Mouse (Mus musculus): ENCODE measurements around the gene Drg2. TPM values are rescaled to one million over a fixed set of nuclear protein-coding genes. Genes with fewer than 3 reads are reported as not detected.
A peak's percentile ranks its signal among the peaks of the same experiment; 100 is the strongest.

The Drg2 gene
- total and polyA plus RNA-seq, 3 experiments: 28.1 to 34.4 (median 28.8) TPM

DNA sequence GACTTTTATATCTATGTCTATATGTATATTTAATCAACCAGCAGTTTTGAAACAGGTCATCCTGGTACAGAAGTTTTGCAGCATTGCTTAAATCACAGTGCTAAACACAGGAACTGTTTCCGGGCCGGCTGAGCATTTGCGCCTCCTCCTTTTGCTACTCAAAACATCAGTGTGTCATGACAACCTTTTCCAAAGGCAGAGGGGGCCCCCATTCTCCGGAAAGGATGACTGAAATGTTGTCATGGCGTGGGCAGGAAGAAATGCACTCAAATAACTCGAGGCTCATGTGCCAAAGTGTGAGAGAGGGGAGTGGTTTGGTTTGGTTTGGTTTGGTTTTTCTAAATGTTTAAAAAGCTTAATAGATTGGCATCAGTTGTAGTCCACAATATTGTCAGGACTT is 11.5 kb upstream of the Drg2 start:
- H3K36me3 ChIP-seq (ENCODE audit: control insufficient read depth, insufficient read depth, low read length): no peaks in the 10 kb centered on the region
- H3K27ac ChIP-seq: no peak overlapping the region
- no peak for DNase-seq
- H3K79me2 ChIP-seq (replicated peaks; ENCODE audit: control insufficient read depth, insufficient read depth, low read length): no peaks in the 10 kb centered on the region
- no peaks in the 10 kb centered on the region for H3K27me3 ChIP-seq (ENCODE audit: control insufficient read depth, insufficient read depth, low read length)
- intact Hi-C loops (cut with DNase I): no loop called here
- H3K9ac ChIP-seq (ENCODE audit: low read depth, low read length): no peak overlapping the region
- no peaks in the 10 kb centered on the region for H3K4me1 ChIP-seq (ENCODE audit: control insufficient read depth, insufficient read depth, low read length)
- TF ChIP-seq POLR2A (IDR thresholded peaks at IDR 0.05; ENCODE audit: insufficient read depth, low read depth, low read length): no peak
- no peak for TF ChIP-seq CTCF (IDR thresholded peaks at IDR 0.05)
- no peak for TF ChIP-seq EP300 (IDR thresholded peaks at IDR 0.05; ENCODE audit: insufficient read depth, low read depth, low read length)
- WGBS: 80% methylated on average over 6 of the region's 6 CpGs
- H3K4me3 ChIP-seq: no peak overlapping the region

DNA sequence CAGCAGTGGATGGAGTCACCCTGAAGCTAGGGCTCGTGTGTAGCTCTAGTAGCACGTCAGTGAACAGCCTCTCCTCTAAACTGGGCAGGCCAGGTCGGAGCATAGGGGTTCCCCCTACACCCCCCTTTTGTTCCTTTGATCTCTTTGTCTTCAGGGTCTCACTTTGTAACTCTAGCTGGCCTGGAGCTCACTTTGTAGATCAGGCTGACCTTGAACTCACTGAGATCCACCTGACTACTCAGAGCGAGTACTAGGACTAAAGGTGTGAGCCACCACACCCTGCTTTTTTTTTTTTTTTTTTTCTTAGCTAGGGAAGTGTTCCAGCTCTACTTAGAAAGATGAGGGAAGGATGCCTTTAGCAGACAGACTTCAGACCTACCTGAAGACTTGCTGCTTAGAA is 10.4 kb upstream of the Drg2 start:
- H3K4me3 ChIP-seq: no peak overlapping the region
- no peaks in the 10 kb centered on the region for H3K36me3 ChIP-seq (ENCODE audit: control insufficient read depth, insufficient read depth, low read length)
- H3K27me3 ChIP-seq (ENCODE audit: control insufficient read depth, insufficient read depth, low read length): no peaks in the 10 kb centered on the region
- no peak overlapping the region for H3K27ac ChIP-seq
- DNase-seq: no peak
- H3K9ac ChIP-seq (ENCODE audit: low read depth, low read length): no peak overlapping the region
- H3K4me1 ChIP-seq (ENCODE audit: control insufficient read depth, insufficient read depth, low read length): no peaks in the 10 kb centered on the region
- 87% methylated on average over 4 of the region's 4 CpGs for WGBS
- intact Hi-C loops (cut with DNase I): no loop called here
- H3K79me2 ChIP-seq (replicated peaks; ENCODE audit: control insufficient read depth, insufficient read depth, low read length): no peaks in the 10 kb centered on the region
- no peak for TF ChIP-seq CTCF (IDR thresholded peaks at IDR 0.05)
- no peak for TF ChIP-seq POLR2A (IDR thresholded peaks at IDR 0.05; ENCODE audit: insufficient read depth, low read depth, low read length)
- no peak for TF ChIP-seq EP300 (IDR thresholded peaks at IDR 0.05; ENCODE audit: insufficient read depth, low read depth, low read length)

- peak overlapping the region; percentile 79 for H3K27ac ChIP-seq
Measured at GRCm38 (mm10) chr11:60454745-60455087, 325 bp downstream of the Drg2 start.

DNA sequence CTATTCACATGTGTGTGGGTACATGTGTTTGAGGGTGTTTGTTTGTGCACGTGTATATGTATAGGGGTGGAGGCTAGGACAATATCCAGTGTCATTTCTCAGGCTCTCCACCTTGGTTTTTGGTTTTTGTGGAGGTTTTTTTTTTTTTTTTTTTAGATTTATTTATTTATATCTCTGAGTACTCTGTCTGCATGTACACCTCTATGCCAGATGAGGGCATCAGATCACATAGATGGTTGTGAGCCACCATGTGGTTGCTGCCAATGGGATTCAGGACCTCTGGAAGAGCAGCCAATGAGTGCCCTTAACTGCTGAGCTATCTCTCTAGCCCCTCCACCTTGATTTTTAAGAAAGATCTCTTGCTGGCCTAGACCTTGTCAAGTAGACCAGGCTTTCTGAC is 3.6 kb downstream of the Drg2 start:
- TF ChIP-seq EP300 (IDR thresholded peaks at IDR 0.05; ENCODE audit: insufficient read depth, low read depth, low read length) (no peak), CTCF (IDR thresholded peaks at IDR 0.05) (peak; percentile 20)
- Histone ChIP-seq H3K27me3 (ENCODE audit: control insufficient read depth, insufficient read depth, low read length) (no peaks in the 10 kb centered on the region), H3K9ac (ENCODE audit: low read depth, low read length) (no peak overlapping the region), H3K4me3 (no peak overlapping the region), H3K4me1 (ENCODE audit: control insufficient read depth, insufficient read depth, low read length) (peaks cover 4% of the 10 kb centered on the region), H3K36me3 (ENCODE audit: control insufficient read depth, insufficient read depth, low read length) (no peaks in the 10 kb centered on the region), H3K27ac (no peak overlapping the region), H3K79me2 (replicated peaks; ENCODE audit: control insufficient read depth, insufficient read depth, low read length) (0 out of 2 replicates have a peak, but pooled peaks cover 1% of the 10 kb centered on the region)
- WGBS: 81% methylated on average over 1 of the region's 1 CpGs
- intact Hi-C loops (cut with DNase I): loop anchor here (5.0 kb wide), 1 partner anchor 79 kb away; the partner anchor contains the start of gene Alkbh5
- no peak for DNase-seq

More at GRCm38 (mm10) chr11:60454745-60455087, 325 bp downstream of the Drg2 start:
- no peak for TF ChIP-seq EP300 (IDR thresholded peaks at IDR 0.05; ENCODE audit: insufficient read depth, low read depth, low read length)
- no peak for TF ChIP-seq CTCF (IDR thresholded peaks at IDR 0.05)
- no peak for TF ChIP-seq POLR2A (IDR thresholded peaks at IDR 0.05; ENCODE audit: insufficient read depth, low read depth, low read length)
- Histone ChIP-seq H3K9ac (ENCODE audit: low read depth, low read length) (peak overlapping the region; percentile 61), H3K79me2 (replicated peaks; ENCODE audit: control insufficient read depth, insufficient read depth, low read length) (0 out of 2 replicates have a peak, but pooled peaks cover 1% of the 10 kb centered on the region), H3K4me1 (ENCODE audit: control insufficient read depth, insufficient read depth, low read length) (peaks cover 4% of the 10 kb centered on the region), H3K4me3 (peak overlapping the region; percentile 76), H3K27me3 (ENCODE audit: control insufficient read depth, insufficient read depth, low read length) (no peaks in the 10 kb centered on the region), H3K36me3 (ENCODE audit: control insufficient read depth, insufficient read depth, low read length) (no peaks in the 10 kb centered on the region)
- DNase-seq: peak in 1 of 2 experiments; percentile 36
- intact Hi-C loops (cut with DNase I): loop anchor here (5.0 kb wide), 1 partner anchor 83 kb away; the partner anchor contains the start of gene Alkbh5
- WGBS: under 1% methylated on average over 17 of the region's 17 CpGs

DNA sequence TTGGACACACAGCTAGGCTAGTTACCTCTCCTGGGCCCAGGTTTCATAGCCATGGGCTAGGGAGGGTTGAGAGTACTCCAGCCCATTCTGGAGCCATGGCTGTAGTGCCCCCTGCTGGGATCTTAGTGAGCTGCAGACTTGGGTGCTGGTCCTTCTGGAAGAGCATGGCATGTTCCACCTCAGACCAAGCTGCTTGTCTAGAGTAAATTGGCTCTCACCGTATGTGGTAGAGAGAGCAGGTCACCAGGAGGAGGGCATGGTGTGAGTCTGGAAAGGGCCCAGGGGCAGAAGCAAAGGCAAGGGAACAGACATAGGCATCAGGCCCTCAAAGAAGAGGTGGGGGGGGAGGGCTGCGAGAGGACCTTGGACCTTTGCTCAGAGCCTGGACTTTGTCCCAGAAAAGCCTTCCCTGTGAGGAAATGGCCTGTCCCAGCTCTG is 11.6 kb downstream of the Drg2 start:
- DNase-seq: no peak
- Histone ChIP-seq H3K27me3 (ENCODE audit: control insufficient read depth, insufficient read depth, low read length) (no peaks in the 10 kb centered on the region), H3K36me3 (ENCODE audit: control insufficient read depth, insufficient read depth, low read length) (no peaks in the 10 kb centered on the region), H3K79me2 (replicated peaks; ENCODE audit: control insufficient read depth, insufficient read depth, low read length) (no peaks in the 10 kb centered on the region), H3K27ac (no peak overlapping the region), H3K4me3 (no peak overlapping the region), H3K9ac (ENCODE audit: low read depth, low read length) (no peak overlapping the region), H3K4me1 (ENCODE audit: control insufficient read depth, insufficient read depth, low read length) (no peaks in the 10 kb centered on the region)
- intact Hi-C loops (cut with DNase I): no loop called here
- WGBS: 82% methylated on average over 2 of the region's 2 CpGs
- TF ChIP-seq CTCF (IDR thresholded peaks at IDR 0.05) (peak; percentile 68), EP300 (IDR thresholded peaks at IDR 0.05; ENCODE audit: insufficient read depth, low read depth, low read length) (no peak)

DNA sequence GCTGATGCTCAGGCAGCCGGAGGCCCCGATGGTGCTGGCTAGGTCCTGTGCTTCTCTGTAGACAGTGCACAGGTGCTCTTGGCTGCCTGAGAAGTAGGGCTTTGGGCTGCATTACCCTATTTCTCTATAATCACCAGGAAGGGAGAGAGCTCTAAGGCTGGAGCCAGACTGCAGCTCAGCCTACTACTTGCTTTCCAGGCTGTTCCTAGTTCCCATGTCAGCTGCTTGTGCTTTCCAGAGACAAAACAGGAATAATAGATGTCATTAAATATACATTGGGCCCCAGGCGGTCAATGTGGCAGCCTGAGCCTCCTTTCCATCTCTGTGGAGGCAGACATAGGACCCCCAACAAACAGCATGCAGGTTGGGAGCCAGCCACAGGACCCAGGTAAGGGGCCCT is 14.6 kb downstream of the Drg2 start, which contains the start of gene Myo15:
Gene Myo15, plus strand, starts transcription at position 301 of the 400 bp plus-strand sequence.
- H3K27ac ChIP-seq: no peak within 1 kb of the TSS
- WGBS: 83% methylated on average over 3 of the region's 3 CpGs
- H3K27me3 ChIP-seq (ENCODE audit: control insufficient read depth, insufficient read depth, low read length): no peaks in the 10 kb centered on the region
- no peak for DNase-seq
- intact Hi-C loops (cut with DNase I): no loop called here
- H3K4me1 ChIP-seq (ENCODE audit: control insufficient read depth, insufficient read depth, low read length): no peaks in the 10 kb centered on the region
- H3K79me2 ChIP-seq (replicated peaks; ENCODE audit: control insufficient read depth, insufficient read depth, low read length): no peaks in the 10 kb centered on the region
- H3K36me3 ChIP-seq (ENCODE audit: control insufficient read depth, insufficient read depth, low read length): no peaks in the 10 kb centered on the region
- no peak for TF ChIP-seq POLR2A (IDR thresholded peaks at IDR 0.05; ENCODE audit: insufficient read depth, low read depth, low read length)
- no peak for TF ChIP-seq EP300 (IDR thresholded peaks at IDR 0.05; ENCODE audit: insufficient read depth, low read depth, low read length)
- TF ChIP-seq CTCF (IDR thresholded peaks at IDR 0.05): no peak
- H3K4me3 ChIP-seq: no peak within 1 kb of the TSS
- H3K9ac ChIP-seq (ENCODE audit: low read depth, low read length): no peak within 1 kb of the TSS

Data from heart, adult 2 months (tissue).